Mouse (Mus musculus): ENCODE data around the gene Sfrp5. TPM values are rescaled to one million over a fixed set of nuclear protein-coding genes. Genes with fewer than 3 reads are reported as not detected.

Gene Sfrp5
- 0.21 and 13.5 TPM in 2 replicates for polyA plus RNA-seq (2014; fragmentation: Nextera tagmentation; extraction: Ambion mirVana)

- Histone ChIP-seq H3K27ac (ENCODE audit: low read depth, low read length) (no peak within 1 kb of the TSS), H3K4me2 (ENCODE audit: low read depth, low read length) (peak within 1 kb of the TSS; percentile 44), H3K36me3 (ENCODE audit: control insufficient read depth, insufficient read depth, low read length) (no peaks in the 10 kb centered on the region), H3K4me3 (ENCODE audit: low read depth, low read length) (peak within 1 kb of the TSS; percentile 29), H3K9ac (replicated peaks; ENCODE audit: low read depth, low read length) (peak within 1 kb of the TSS; percentile 41), H3K27me3 (ENCODE audit: control insufficient read depth, insufficient read depth, low read length) (peaks cover 38% of the 10 kb centered on the region), H3K4me1 (ENCODE audit: control insufficient read depth, insufficient read depth, low read length) (peaks cover 9% of the 10 kb centered on the region), H3K9me3 (ENCODE audit: control insufficient read depth, low read length) (no peaks in the 10 kb centered on the region)
- whole genome bisulfite sequencing = under 1% methylated on average over 57 of the region's 60 CpGs
- peak; percentile 53; the same call in 1 of the 2 replicates for ATAC-seq (ENCODE audit: low read depth)
These were observed at the start of gene Sfrp5 for GRCm38 (mm10) chr19:42201696-42202381. Gene Sfrp5 (minus strand): TSS chr19:42202252.

GRCm38 (mm10) chr19:42249976-42250914, 48.2 kb upstream of the Sfrp5 start:
- Histone ChIP-seq H3K4me1 (ENCODE audit: control insufficient read depth, insufficient read depth, low read length) (0 out of 2 replicates have a peak, but pooled peaks cover 3% of the 10 kb centered on the region), H3K27me3 (ENCODE audit: control insufficient read depth, insufficient read depth, low read length) (no peaks in the 10 kb centered on the region), H3K4me3 (ENCODE audit: low read depth, low read length) (no peak overlapping the region), H3K9me3 (ENCODE audit: control insufficient read depth, low read length) (no peaks in the 10 kb centered on the region), H3K27ac (ENCODE audit: low read depth, low read length) (no peak overlapping the region), H3K9ac (replicated peaks; ENCODE audit: low read depth, low read length) (no peak overlapping the region), H3K36me3 (ENCODE audit: control insufficient read depth, insufficient read depth, low read length) (no peaks in the 10 kb centered on the region), H3K4me2 (ENCODE audit: low read depth, low read length) (no peak overlapping the region)
- WGBS = 75% methylated on average over 11 of the region's 11 CpGs
- no peak for ATAC-seq (ENCODE audit: low read depth)

DNA sequence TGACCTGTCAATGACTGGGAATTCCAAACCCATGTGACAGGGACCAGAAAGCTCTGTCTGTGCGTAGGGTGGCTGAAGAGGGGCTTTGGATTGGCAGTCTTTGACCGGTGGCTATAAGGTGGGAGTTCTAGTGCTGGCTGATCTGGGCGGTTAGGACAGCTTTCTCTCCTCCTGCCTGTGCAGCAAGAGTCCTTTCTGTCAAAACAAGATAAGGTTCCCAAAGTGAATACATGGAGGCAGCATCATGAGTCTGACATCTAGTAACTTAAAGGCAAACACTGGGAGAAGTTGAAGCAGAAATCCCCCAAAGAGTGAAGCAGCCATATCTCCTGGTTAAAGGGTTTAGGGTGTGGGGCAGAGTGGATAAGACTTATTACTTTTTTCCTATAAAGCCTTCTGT, 45.5 kb upstream of the Sfrp5 start, which contains the start of gene Golga7b:
TSS of gene Golga7b (plus strand) at position 56 of the 400 bp plus-strand sequence.
- H3K9me3 ChIP-seq (ENCODE audit: control insufficient read depth, low read length) = no peaks in the 10 kb centered on the region
- H3K36me3 ChIP-seq (ENCODE audit: control insufficient read depth, insufficient read depth, low read length) = no peaks in the 10 kb centered on the region
- no peak within 1 kb of the TSS for H3K27ac ChIP-seq (ENCODE audit: low read depth, low read length)
- H3K4me3 ChIP-seq (ENCODE audit: low read depth, low read length) = no peak within 1 kb of the TSS
- no peak within 1 kb of the TSS for H3K4me2 ChIP-seq (ENCODE audit: low read depth, low read length)
- no peaks in the 10 kb centered on the region for H3K4me1 ChIP-seq (ENCODE audit: control insufficient read depth, insufficient read depth, low read length)
- 97% methylated on average over 3 of the region's 3 CpGs for WGBS
- H3K27me3 ChIP-seq (ENCODE audit: control insufficient read depth, insufficient read depth, low read length) = no peaks in the 10 kb centered on the region
- ATAC-seq (ENCODE audit: low read depth) = no peak
- H3K9ac ChIP-seq (replicated peaks; ENCODE audit: low read depth, low read length) = no peak within 1 kb of the TSS

DNA sequence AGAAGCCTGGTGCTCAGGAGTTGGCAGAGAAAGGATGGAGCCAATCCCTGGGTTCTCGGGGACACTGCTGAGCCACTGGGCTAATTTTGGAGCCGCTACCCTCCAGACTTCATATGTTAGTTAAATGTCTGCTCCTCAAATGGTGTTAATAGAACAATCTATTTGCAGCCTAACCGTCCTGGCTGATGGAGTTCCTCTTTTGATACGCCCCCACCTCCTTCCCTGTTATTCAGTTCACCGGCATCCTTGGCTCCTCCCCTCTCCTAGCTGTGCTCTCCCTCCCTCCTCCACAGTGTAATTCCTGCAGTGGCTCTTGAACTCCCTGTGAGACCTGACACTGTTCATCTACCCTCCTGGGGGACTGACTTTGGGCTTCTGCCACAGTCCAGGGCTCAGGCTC, 44.6 kb upstream of the Sfrp5 start:
- Histone ChIP-seq H3K4me1 (ENCODE audit: control insufficient read depth, insufficient read depth, low read length) (no peaks in the 10 kb centered on the region), H3K27ac (ENCODE audit: low read depth, low read length) (no peak overlapping the region), H3K9ac (replicated peaks; ENCODE audit: low read depth, low read length) (no peak overlapping the region), H3K9me3 (ENCODE audit: control insufficient read depth, low read length) (no peaks in the 10 kb centered on the region), H3K4me3 (ENCODE audit: low read depth, low read length) (no peak overlapping the region), H3K4me2 (ENCODE audit: low read depth, low read length) (no peak overlapping the region), H3K27me3 (ENCODE audit: control insufficient read depth, insufficient read depth, low read length) (no peaks in the 10 kb centered on the region), H3K36me3 (ENCODE audit: control insufficient read depth, insufficient read depth, low read length) (no peaks in the 10 kb centered on the region)
- ATAC-seq (ENCODE audit: low read depth) = no peak
- WGBS = 40% methylated on average over 5 of the region's 5 CpGs

DNA sequence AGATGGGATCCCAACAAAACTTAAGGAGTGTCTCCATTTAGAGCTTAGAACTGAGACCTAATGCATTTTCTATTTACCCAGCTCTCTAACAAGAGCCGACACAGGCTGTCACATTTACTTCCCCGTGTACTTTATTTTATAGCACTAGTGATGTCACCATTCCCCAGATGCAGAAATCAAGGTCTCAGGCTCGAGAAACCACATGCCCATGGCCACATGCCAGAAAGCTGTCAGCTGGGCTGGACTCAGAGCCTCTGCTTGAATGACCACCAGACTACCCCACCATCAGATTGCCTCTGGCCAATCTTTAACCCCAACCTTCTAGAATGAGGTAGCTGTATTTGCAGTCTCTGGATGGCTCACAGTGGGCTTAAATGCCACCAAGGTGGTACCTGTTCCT, 41.3 kb upstream of the Sfrp5 start:
- Histone ChIP-seq H3K4me1 (ENCODE audit: control insufficient read depth, insufficient read depth, low read length) (peaks cover 2% of the 10 kb centered on the region; the same call in 1 of the 2 replicates), H3K9ac (replicated peaks; ENCODE audit: low read depth, low read length) (no peak overlapping the region), H3K36me3 (ENCODE audit: control insufficient read depth, insufficient read depth, low read length) (no peaks in the 10 kb centered on the region), H3K4me2 (ENCODE audit: low read depth, low read length) (no peak overlapping the region), H3K27me3 (ENCODE audit: control insufficient read depth, insufficient read depth, low read length) (no peaks in the 10 kb centered on the region), H3K4me3 (ENCODE audit: low read depth, low read length) (no peak overlapping the region), H3K27ac (ENCODE audit: low read depth, low read length) (no peak overlapping the region), H3K9me3 (ENCODE audit: control insufficient read depth, low read length) (no peaks in the 10 kb centered on the region)
- no peak for ATAC-seq (ENCODE audit: low read depth)
- 43% methylated on average over 3 of the region's 3 CpGs for WGBS

GRCm38 (mm10) chr19:42240881-42241280, 38.8 kb upstream of the Sfrp5 start:
- H3K4me3 ChIP-seq (ENCODE audit: low read depth, low read length) = no peak overlapping the region
- H3K9ac ChIP-seq (replicated peaks; ENCODE audit: low read depth, low read length) = no peak overlapping the region
- no peak overlapping the region for H3K4me2 ChIP-seq (ENCODE audit: low read depth, low read length)
- WGBS = 51% methylated on average over 8 of the region's 8 CpGs
- ATAC-seq (ENCODE audit: low read depth) = no peak
- no peaks in the 10 kb centered on the region for H3K36me3 ChIP-seq (ENCODE audit: control insufficient read depth, insufficient read depth, low read length)
- H3K9me3 ChIP-seq (ENCODE audit: control insufficient read depth, low read length) = no peaks in the 10 kb centered on the region
- H3K27ac ChIP-seq (ENCODE audit: low read depth, low read length) = no peak overlapping the region
- H3K4me1 ChIP-seq (ENCODE audit: control insufficient read depth, insufficient read depth, low read length) = peaks cover 8% of the 10 kb centered on the region
- no peaks in the 10 kb centered on the region for H3K27me3 ChIP-seq (ENCODE audit: control insufficient read depth, insufficient read depth, low read length)

DNA sequence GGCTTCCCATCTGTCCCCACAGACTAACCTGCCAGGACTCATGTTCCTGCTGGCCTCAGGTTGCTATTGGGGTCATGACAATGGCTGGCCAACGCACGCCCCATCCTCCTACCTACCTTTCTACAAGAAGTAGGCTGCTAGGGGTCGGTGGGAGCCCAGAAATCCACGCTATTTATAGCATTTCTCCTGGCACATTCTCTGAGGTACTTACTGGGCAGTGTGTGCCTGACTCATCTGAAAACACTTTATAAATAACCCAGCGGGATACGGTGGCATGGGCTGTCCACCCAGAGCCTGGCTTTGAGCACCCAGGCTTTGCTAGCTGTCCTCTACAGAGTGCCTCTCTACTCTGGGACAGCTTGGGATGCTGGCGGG, 36.3 kb upstream of the Sfrp5 start:
- Histone ChIP-seq H3K9me3 (ENCODE audit: control insufficient read depth, low read length) (no peaks in the 10 kb centered on the region), H3K4me1 (ENCODE audit: control insufficient read depth, insufficient read depth, low read length) (peaks cover 8% of the 10 kb centered on the region), H3K27me3 (ENCODE audit: control insufficient read depth, insufficient read depth, low read length) (no peaks in the 10 kb centered on the region), H3K36me3 (ENCODE audit: control insufficient read depth, insufficient read depth, low read length) (no peaks in the 10 kb centered on the region), H3K27ac (ENCODE audit: low read depth, low read length) (peak overlapping the region; percentile 44; the same call in 1 of the 2 replicates), H3K9ac (replicated peaks; ENCODE audit: low read depth, low read length) (no peak overlapping the region), H3K4me3 (ENCODE audit: low read depth, low read length) (no peak overlapping the region), H3K4me2 (ENCODE audit: low read depth, low read length) (no peak overlapping the region)
- 70% methylated on average over 7 of the region's 7 CpGs for WGBS
- no peak for ATAC-seq (ENCODE audit: low read depth)

- Histone ChIP-seq H3K9me3 (ENCODE audit: control insufficient read depth, low read length) (no peaks in the 10 kb centered on the region), H3K4me3 (ENCODE audit: low read depth, low read length) (no peak overlapping the region), H3K4me1 (ENCODE audit: control insufficient read depth, insufficient read depth, low read length) (peaks cover 8% of the 10 kb centered on the region), H3K27me3 (ENCODE audit: control insufficient read depth, insufficient read depth, low read length) (no peaks in the 10 kb centered on the region), H3K27ac (ENCODE audit: low read depth, low read length) (peak overlapping the region; percentile 48; the same call in 1 of the 2 replicates), H3K36me3 (ENCODE audit: control insufficient read depth, insufficient read depth, low read length) (no peaks in the 10 kb centered on the region), H3K9ac (replicated peaks; ENCODE audit: low read depth, low read length) (no peak overlapping the region), H3K4me2 (ENCODE audit: low read depth, low read length) (no peak overlapping the region)
- ATAC-seq (ENCODE audit: low read depth) = peak; percentile 61
- 11% methylated on average over 4 of the region's 4 CpGs for WGBS
These were observed 35.7 kb upstream of the Sfrp5 start for GRCm38 (mm10) chr19:42237602-42238340.

All from neural tube, embryonic 14.5 days (tissue).